10 mouse cellular contexts compared by ENCODE assay signal in genomic region chr14:75366741-75367140, GRCm38 (mm10).
A peak's percentile ranks its signal among the peaks of the same experiment; 100 is the strongest.
DNase-seq lines count a peak whose midpoint lies in the region; ATAC-seq and TF ChIP-seq lines count a peak whose summit lies in the region.
"Had no signal": no experiment of that assay in that cellular context is flagged by ENCODE, and none has a peak within 500 bp of the region (broad histone marks: within the 10 kb centered on the region; RNA-seq: fewer than 3 reads in every experiment).

No protein-coding gene starts in this region.

- WGBS in midbrain, postnatal 0 days: 37% methylated on average over 11 of the region's 11 CpGs
- WGBS in midbrain, embryonic 15.5 days: 40% methylated on average over 11 of the region's 11 CpGs

- H3K9ac ChIP-seq in midbrain, postnatal 0 days (replicated peaks; ENCODE audit: low read length, poor library complexity, severe bottlenecking): no peak overlapping the region
- no peak overlapping the region for H3K9ac ChIP-seq in midbrain, embryonic 15.5 days

- no peaks in the 10 kb centered on the region for H3K9me3 ChIP-seq in midbrain, postnatal 0 days (ENCODE audit: low read length)
- no peaks in the 10 kb centered on the region for H3K9me3 ChIP-seq in midbrain, embryonic 15.5 days

- DNase-seq in gastrocnemius, postnatal 10 days: peak; percentile 16
- no peak for DNase-seq in gastrocnemius, postnatal 25 days
- DNase-seq in midbrain, postnatal 0 days (ENCODE audit: low spot score): peak; percentile 64
- DNase-seq in embryo, embryonic 10.5 days (ENCODE audit: low spot score): peak; percentile 77
- no peak for DNase-seq in cerebellum, adult 8-10 months

- H3K27me3 ChIP-seq in midbrain, postnatal 0 days (ENCODE audit: insufficient read depth, low read length): no peaks in the 10 kb centered on the region
- no peaks in the 10 kb centered on the region for H3K27me3 ChIP-seq in midbrain, embryonic 15.5 days (replicated peaks)

- no peaks in the 10 kb centered on the region for H3K36me3 ChIP-seq in midbrain, postnatal 0 days (ENCODE audit: insufficient read depth, low read length)
- no peaks in the 10 kb centered on the region for H3K36me3 ChIP-seq in midbrain, embryonic 15.5 days (replicated peaks)

- no peak for TF ChIP-seq CTCF in midbrain, postnatal 0 days (IDR thresholded peaks at IDR 0.05)

- no peak for ATAC-seq in midbrain, postnatal 0 days (ENCODE audit: low FRiP score)
- no peak for ATAC-seq in midbrain, embryonic 15.5 days (replicated peaks)
- ATAC-seq in megakaryocyte-erythroid progenitor cell, adult 5-6 weeks (replicated peaks; ENCODE audit: low FRiP score, low TSS enrichment, poor library complexity, severe bottlenecking): peak; percentile 55; the same call in 1 of the 2 replicates
- no peak for ATAC-seq in monocyte, adult 5-6 weeks (replicated peaks; ENCODE audit: insufficient number of reproducible peaks, low FRiP score, low TSS enrichment, poor library complexity, severe bottlenecking)

- no peaks in the 10 kb centered on the region for H3K4me1 ChIP-seq in midbrain, postnatal 0 days (ENCODE audit: insufficient read depth, low read length)
- H3K4me1 ChIP-seq in midbrain, embryonic 15.5 days: no peaks in the 10 kb centered on the region

- no peak overlapping the region for H3K4me2 ChIP-seq in midbrain, postnatal 0 days (ENCODE audit: low read depth, low read length, poor library complexity, severe bottlenecking)
- H3K4me2 ChIP-seq in midbrain, embryonic 15.5 days: no peak overlapping the region

- no peak overlapping the region for H3K27ac ChIP-seq in midbrain, postnatal 0 days (ENCODE audit: low read depth, low read length)
- no peak overlapping the region for H3K27ac ChIP-seq in midbrain, embryonic 15.5 days
- H3K27ac ChIP-seq: heart, adult 2 months; macrophage had no signal

- H3K4me3 ChIP-seq in midbrain, postnatal 0 days (ENCODE audit: low read depth, low read length): no peak overlapping the region
- no peak overlapping the region for H3K4me3 ChIP-seq in midbrain, embryonic 15.5 days
- H3K4me3 ChIP-seq: heart, adult 2 months had no signal

Comparison
In these comparisons a context has a peak if more than half of its experiments do, and no peak if none do; other contexts are left out.
1. DNase-seq: peak in gastrocnemius, postnatal 10 days (single experiment), midbrain, postnatal 0 days (single experiment) and embryo, embryonic 10.5 days (single experiment); none in gastrocnemius, postnatal 25 days (single experiment) and cerebellum, adult 8-10 months (single experiment).